Mouse (Mus musculus) hindbrain, postnatal 0 days (tissue): ENCODE data around the gene Ccdc63. TPM values are rescaled to one million over a fixed set of nuclear protein-coding genes. Genes with fewer than 3 reads are reported as not detected.

Experiments
- ATAC-seq: fragments of 200-750 bp; cut with Nextera tagmentation; 2 replicates; pipeline ENCODE4 v1.8.0; 2017; ENCODE audit warnings: mild to moderate bottlenecking, moderate TSS enrichment, moderate library complexity
- DNase-seq: peaks from one replicate; pipeline ENCODE4 v3.0.0-alpha.2; 2015; ENCODE audit warnings: low spot score
- H3K27ac ChIP-seq: fragments of 300-500 bp; sonication (generic); 2 replicates; pipeline ENCODE4 v1.5.1; 2014; ENCODE audit warnings: mild to moderate bottlenecking
- H3K27me3 ChIP-seq: fragments of 300-500 bp; sonication (generic); 2 replicates; pipeline ENCODE4 v1.6.1; 2014; ENCODE audit warnings: low read length, mixed read lengths; ENCODE audit not compliant: insufficient read depth
- H3K36me3 ChIP-seq: fragments of 300-500 bp; sonication (generic); 2 replicates; pipeline ENCODE4 v1.6.1; 2014; ENCODE audit warnings: low read length, mixed read lengths; ENCODE audit not compliant: insufficient read depth
- H3K4me1 ChIP-seq: fragments of 300-500 bp; sonication (generic); 2 replicates; pipeline ENCODE4 v1.6.1; 2014; ENCODE audit warnings: antibody characterized with exemption, low read length, mixed read lengths; ENCODE audit not compliant: insufficient read depth
- H3K4me2 ChIP-seq: fragments of 300-500 bp; sonication (generic); 2 replicates; pipeline ENCODE4 v1.6.1; 2014; ENCODE audit warnings: low read depth, mild to moderate bottlenecking, low read length, moderate library complexity, mixed read lengths
- H3K4me3 ChIP-seq: fragments of 300-500 bp; sonication (generic); 2 replicates; pipeline ENCODE4 v1.5.1; 2014; ENCODE audit warnings: low read length
- H3K9ac ChIP-seq: fragments of 300-500 bp; sonication (generic); replicated peaks from 2 replicates; pipeline ENCODE4 v1.6.1; 2014; ENCODE audit warnings: mild to moderate bottlenecking, low read length, moderate library complexity, mixed read lengths
- H3K9me3 ChIP-seq: fragments of 300-500 bp; sonication (generic); 2 replicates; pipeline ENCODE4 v1.6.1; 2016; ENCODE audit warnings: low read length, mixed read lengths
- CTCF ChIP-seq: IDR thresholded peaks from 2 replicates; pipeline ENCODE4 v1.5.1; 2016; ENCODE audit warnings: antibody characterized with exemption, control low read depth, low read depth
- WGBS: fragments of 180-500 bp; shearing (Covaris S2); extraction: QIAGEN DNeasy Blood & Tissue Kit; methylation state at CpG from one replicate; pipeline ENCODE4 v1.1.7; 2014; 5-methylcytosine and 5-hydroxymethylcytosine counted together
- polyA plus RNA-seq: library from polyadenylated mRNA; unstranded; fragments of >200 nt; fragmentation: Nextera tagmentation; extraction: Ambion mirVana; gene quantifications from 2 replicates; pipeline ENCODE4 v1.2.1, GENCODE M21; 2015
- total RNA-seq: library from RNA; depleted of rRNA; stranded (reverse); fragments of >200 nt; gene quantifications from 2 replicates; pipeline ENCODE4 v1.2.3, GENCODE M21; 2014

The Ccdc63 gene
- total and polyA plus RNA-seq, 2 experiments from 2014 or later, result 0.16 TPM; not detected in 1

DNA sequence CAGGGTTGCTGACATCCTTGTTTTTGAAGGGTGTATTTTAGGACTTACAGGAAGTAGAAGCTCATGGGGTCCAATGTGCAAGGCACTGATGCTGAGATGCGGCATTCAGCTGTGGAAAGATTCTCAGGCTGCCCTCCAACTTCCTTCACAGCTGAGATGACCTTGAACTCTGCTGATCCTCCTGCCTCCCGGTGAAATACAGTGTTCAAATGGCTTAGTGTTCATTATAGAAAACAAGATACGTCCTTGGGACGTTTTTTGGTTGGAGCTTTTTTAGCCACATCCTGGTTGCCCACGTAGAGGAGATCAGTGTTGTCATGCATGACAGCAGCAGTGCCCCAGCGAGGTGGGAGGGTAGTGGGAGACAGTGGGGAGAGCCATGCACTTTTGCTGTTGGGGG, 22.6 kb upstream of the Ccdc63 start:
- Histone ChIP-seq H3K9me3 (no peaks in the 10 kb centered on the region), H3K4me1 (peaks cover 29% of the 10 kb centered on the region), H3K4me3 (no peak overlapping the region), H3K27me3 (no peaks in the 10 kb centered on the region), H3K36me3 (peaks cover 7% of the 10 kb centered on the region; the same call in 1 of the 2 replicates), H3K4me2 (peak overlapping the region; percentile 27), H3K27ac (no peak overlapping the region), H3K9ac (no peak overlapping the region)
- 31% methylated on average over 6 of the region's 6 CpGs for WGBS
- no peak for DNase-seq
- TF ChIP-seq CTCF, result no peak
- ATAC-seq, result no peak

DNA sequence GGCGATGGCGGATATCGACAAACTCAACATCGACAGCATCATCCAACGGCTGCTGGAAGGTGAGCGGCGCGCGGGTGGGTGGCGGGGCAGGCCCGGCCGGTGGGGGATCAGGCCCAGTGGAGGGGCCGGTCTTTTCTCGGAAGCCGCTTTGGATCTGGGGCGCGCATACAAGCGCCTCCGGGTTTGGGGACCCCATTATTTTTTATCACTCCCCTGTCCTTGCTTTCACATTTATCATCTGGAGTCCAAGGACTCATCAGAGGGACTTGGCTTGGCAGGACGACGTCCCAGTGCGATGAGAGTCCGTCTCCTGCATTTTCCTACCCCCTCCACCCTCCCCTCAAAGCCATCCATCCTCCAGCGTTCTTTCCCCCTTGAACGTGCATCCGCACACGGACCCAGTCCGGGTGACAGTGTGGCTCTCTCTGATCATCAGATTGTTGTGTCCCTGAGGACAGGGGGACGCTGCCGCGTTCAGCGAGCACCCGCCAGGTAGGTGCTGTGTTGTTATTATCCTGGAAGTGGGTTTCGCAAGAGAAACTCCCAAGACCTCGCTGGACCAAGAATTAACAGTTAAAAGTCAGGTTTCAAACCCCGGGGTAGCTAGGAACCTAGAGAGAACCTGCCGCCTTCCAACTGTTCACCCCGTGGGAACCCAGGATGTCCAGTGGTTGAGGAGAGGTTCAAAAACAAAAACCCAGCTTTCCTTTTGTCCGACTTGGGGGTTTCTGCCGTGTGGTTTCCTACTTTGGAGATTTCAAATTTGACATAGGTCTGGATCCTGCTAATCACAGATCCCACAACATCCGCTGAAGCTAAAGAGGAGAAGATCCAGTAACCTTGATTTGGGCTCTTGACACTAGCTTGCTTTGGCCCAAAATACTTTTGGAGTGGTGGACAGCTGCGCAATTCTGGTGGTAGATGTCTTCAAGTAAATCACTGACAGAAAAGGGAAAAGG, 18.2 kb upstream of the Ccdc63 start:
- peak; percentile 42 for ATAC-seq
- Histone ChIP-seq H3K4me1 (peaks cover 19% of the 10 kb centered on the region), H3K27me3 (no peaks in the 10 kb centered on the region), H3K9me3 (no peaks in the 10 kb centered on the region), H3K36me3 (peaks cover 2% of the 10 kb centered on the region; the same call in 1 of the 2 replicates), H3K4me3 (peak overlapping the region; percentile 95), H3K27ac (peak overlapping the region; percentile 85), H3K4me2 (peak overlapping the region; percentile 74), H3K9ac (peak overlapping the region; percentile 98)
- WGBS, result 2% methylated on average over 42 of the region's 42 CpGs
- no peak for TF ChIP-seq CTCF
- DNase-seq, result peak; percentile 30

DNA sequence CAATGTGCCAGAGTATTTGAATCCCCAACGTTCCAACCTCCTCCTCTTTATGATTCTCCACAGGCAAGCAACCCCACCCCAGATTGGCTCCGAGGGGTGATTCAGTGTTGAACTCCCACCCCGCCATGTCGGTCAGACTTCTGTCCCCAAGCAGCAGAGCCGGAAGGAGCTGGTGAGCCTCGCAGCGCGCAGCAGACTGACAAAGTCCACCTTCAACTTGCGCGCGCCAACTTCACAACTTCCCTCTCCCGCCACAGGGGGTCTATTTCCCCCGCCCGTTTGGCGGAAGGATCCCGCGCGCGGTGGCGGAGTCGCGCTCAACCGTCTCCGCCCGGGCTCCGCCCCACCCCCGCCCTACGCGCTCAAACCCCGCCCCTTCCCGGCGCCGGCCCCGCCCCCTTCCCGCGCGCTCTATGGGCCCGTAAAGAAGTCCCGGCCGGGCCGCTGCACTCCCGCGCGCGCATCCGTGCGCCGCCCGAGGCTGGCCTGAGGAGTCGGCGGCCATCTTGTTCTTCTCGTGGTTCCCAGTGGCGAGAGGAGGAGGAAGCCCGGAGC, 17.3 kb upstream of the Ccdc63 start, which contains the start of gene Ppp1cc:
TSS of gene Ppp1cc (plus strand) at position 452 of the 555 bp plus-strand sequence.
- no peaks in the 10 kb centered on the region; the same call in 1 of the 2 replicates for H3K36me3 ChIP-seq
- H3K4me2 ChIP-seq, result peak within 1 kb of the TSS; percentile 74
- peak; percentile 97 for DNase-seq
- no peaks in the 10 kb centered on the region for H3K9me3 ChIP-seq
- H3K27me3 ChIP-seq, result no peaks in the 10 kb centered on the region
- 1% methylated on average over 33 of the region's 54 CpGs for WGBS
- peak within 1 kb of the TSS; percentile 85 for H3K27ac ChIP-seq
- H3K4me3 ChIP-seq, result peak within 1 kb of the TSS; percentile 95
- H3K9ac ChIP-seq, result peak within 1 kb of the TSS; percentile 98
- peak; percentile 41; the same call in 1 of the 2 replicates for TF ChIP-seq CTCF
- ATAC-seq, result peak; percentile 96
- peaks cover 14% of the 10 kb centered on the region for H3K4me1 ChIP-seq

DNA sequence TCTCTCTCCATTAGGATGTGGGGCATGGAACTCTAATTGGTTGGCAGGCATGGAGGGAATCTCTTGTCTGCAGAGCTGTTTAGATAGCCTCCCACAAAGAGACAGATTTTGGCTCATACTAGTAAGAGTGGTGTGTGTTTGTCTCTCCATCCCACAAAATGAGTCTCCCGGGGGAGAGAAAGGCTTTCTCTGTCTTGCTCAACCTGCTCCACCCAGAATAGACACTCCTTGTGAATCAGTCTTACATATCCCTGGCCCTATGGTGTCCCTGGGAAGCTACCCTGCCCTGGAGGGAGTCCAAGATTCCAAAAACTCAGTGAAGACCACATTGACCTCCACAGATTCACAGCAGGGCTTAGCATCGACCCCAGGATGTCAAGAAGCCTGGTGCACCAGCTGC, 15.9 kb upstream of the Ccdc63 start:
- WGBS, result 61% methylated on average over 2 of the region's 2 CpGs
- Histone ChIP-seq H3K36me3 (no peaks in the 10 kb centered on the region; the same call in 1 of the 2 replicates), H3K27me3 (no peaks in the 10 kb centered on the region), H3K4me2 (no peak overlapping the region), H3K4me1 (peaks cover 6% of the 10 kb centered on the region), H3K9me3 (no peaks in the 10 kb centered on the region), H3K9ac (no peak overlapping the region), H3K27ac (no peak overlapping the region), H3K4me3 (no peak overlapping the region)
- ATAC-seq (no peak), DNase-seq (no peak)
- TF ChIP-seq CTCF, result no peak

DNA sequence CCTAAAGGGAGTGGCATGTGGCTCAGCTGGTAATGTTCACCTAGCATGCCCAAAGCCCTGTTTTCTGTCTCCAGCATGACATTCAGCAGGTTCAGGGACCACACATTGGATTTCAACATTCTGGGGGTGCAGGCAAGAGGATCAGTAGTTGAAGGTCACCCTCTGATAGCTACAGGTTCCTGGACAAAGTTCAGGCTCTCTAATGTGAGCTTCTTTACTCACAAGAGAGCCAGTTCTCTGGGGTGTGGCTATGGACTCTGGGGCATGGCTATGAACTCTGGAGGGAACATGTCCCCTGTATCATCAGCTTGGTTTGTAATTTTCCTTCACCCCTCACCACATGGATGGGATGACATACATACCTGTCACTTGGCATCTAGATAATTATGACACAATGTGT, 15.0 kb upstream of the Ccdc63 start:
- H3K4me2 ChIP-seq, result no peak overlapping the region
- H3K36me3 ChIP-seq, result no peaks in the 10 kb centered on the region
- H3K9me3 ChIP-seq, result no peaks in the 10 kb centered on the region
- TF ChIP-seq CTCF, result no peak
- ATAC-seq (no peak), DNase-seq (no peak)
- H3K4me1 ChIP-seq, result peaks cover 2% of the 10 kb centered on the region; the same call in 1 of the 2 replicates
- H3K4me3 ChIP-seq, result no peak overlapping the region
- no peak overlapping the region for H3K27ac ChIP-seq
- H3K27me3 ChIP-seq, result no peaks in the 10 kb centered on the region
- no peak overlapping the region for H3K9ac ChIP-seq

DNA sequence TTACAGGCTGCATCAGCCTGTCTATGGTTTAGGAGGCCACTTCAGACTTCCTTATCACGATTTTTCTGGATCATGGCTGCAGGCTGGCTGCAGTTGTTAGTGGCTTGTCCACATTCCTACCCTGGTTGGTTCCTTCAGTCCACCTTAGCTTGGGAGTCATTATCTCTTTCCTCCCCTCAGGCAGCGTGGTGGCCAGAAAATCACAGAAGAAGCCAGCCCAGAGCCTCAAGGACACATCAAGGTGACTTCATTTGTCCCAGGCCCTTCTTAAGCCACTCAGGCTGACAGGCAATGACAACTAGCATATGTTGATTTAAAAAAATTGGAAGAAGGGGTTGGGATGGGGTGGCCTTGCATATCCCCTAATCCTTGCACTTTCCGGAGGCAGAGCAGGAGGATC, 14.2 kb upstream of the Ccdc63 start:
- ATAC-seq (no peak), DNase-seq (no peak)
- Histone ChIP-seq H3K4me1 (no peaks in the 10 kb centered on the region), H3K9ac (no peak overlapping the region), H3K4me3 (no peak overlapping the region), H3K27ac (no peak overlapping the region), H3K36me3 (no peaks in the 10 kb centered on the region), H3K9me3 (no peaks in the 10 kb centered on the region), H3K27me3 (no peaks in the 10 kb centered on the region), H3K4me2 (no peak overlapping the region)
- TF ChIP-seq CTCF, result no peak
- 74% methylated on average over 3 of the region's 3 CpGs for WGBS
